Mouse (Mus musculus) lung, embryonic 14.5 days (tissue): ENCODE measurements around the gene Igfbp7. TPM values are rescaled to one million over a fixed set of nuclear protein-coding genes. Genes with fewer than 3 reads are reported as not detected.
A peak's percentile ranks its signal among the peaks of the same experiment; 100 is the strongest.

Source experiments
- ATAC-seq: fragments of 200-750 bp; cut with Nextera tagmentation; 2 replicates; pipeline ENCODE4 v1.8.0; 2017; ENCODE audit warnings: mild to moderate bottlenecking, moderate TSS enrichment, moderate library complexity; ENCODE audit not compliant: insufficient read depth
- DNase-seq: peaks from one replicate; pipeline ENCODE4 v3.0.0-alpha.2; 2015
- H3K27ac ChIP-seq: fragments of 300-500 bp; sonication (generic); 2 replicates; pipeline ENCODE4 v1.5.1; 2014; ENCODE audit warnings: low read depth, mild to moderate bottlenecking, moderate library complexity
- H3K27me3 ChIP-seq: fragments of 300-500 bp; sonication (generic); 2 replicates; pipeline ENCODE4 v1.6.1; 2014; ENCODE audit warnings: low read length, control low read depth; ENCODE audit not compliant: insufficient read depth
- H3K36me3 ChIP-seq: fragments of 300-500 bp; sonication (generic); 2 replicates; pipeline ENCODE4 v1.6.1; 2014; ENCODE audit warnings: control low read depth; ENCODE audit not compliant: insufficient read depth
- H3K4me1 ChIP-seq: fragments of 300-500 bp; sonication (generic); 2 replicates; pipeline ENCODE4 v1.6.1; 2014; ENCODE audit warnings: antibody characterized with exemption, control low read depth; ENCODE audit not compliant: insufficient read depth
- H3K4me2 ChIP-seq: fragments of 300-500 bp; sonication (generic); 2 replicates; pipeline ENCODE4 v1.6.1; 2014; ENCODE audit warnings: mild to moderate bottlenecking
- H3K4me3 ChIP-seq: fragments of 300-500 bp; sonication (generic); 2 replicates; pipeline ENCODE4 v1.5.1; 2014; ENCODE audit warnings: low read depth, low read length
- H3K9ac ChIP-seq: fragments of 300-500 bp; sonication (generic); 2 replicates; pipeline ENCODE4 v1.6.1; 2014
- H3K9me3 ChIP-seq: fragments of 300-500 bp; sonication (generic); 2 replicates; pipeline ENCODE4 v1.6.1; 2016; ENCODE audit warnings: low read depth, low read length, control low read depth
- CTCF ChIP-seq: IDR thresholded peaks from 2 replicates; pipeline ENCODE4 v1.5.1; 2016; ENCODE audit warnings: antibody characterized with exemption, low read depth
- WGBS: fragments of 180-500 bp; shearing (Covaris S2); extraction: QIAGEN DNeasy Blood & Tissue Kit; methylation state at CpG from one replicate; pipeline ENCODE4 v1.1.7; 2014; 5-methylcytosine and 5-hydroxymethylcytosine counted together
- polyA plus RNA-seq: library from polyadenylated mRNA; unstranded; fragments of >200 nt; fragmentation: Nextera tagmentation; extraction: Ambion mirVana; gene quantifications from 2 replicates; pipeline ENCODE4 v1.2.1, GENCODE M21; 2014

The Igfbp7 gene
- polyA plus RNA-seq, 1 experiment from 2014 or later: 35.1 TPM

GRCm38 (mm10) chr5:77378027-77378426 is 29.8 kb downstream of the Igfbp7 start:
- Histone ChIP-seq H3K4me1 (no peaks in the 10 kb centered on the region), H3K9me3 (no peaks in the 10 kb centered on the region), H3K36me3 (no peaks in the 10 kb centered on the region), H3K4me3 (no peak overlapping the region), H3K4me2 (no peak overlapping the region), H3K9ac (no peak overlapping the region), H3K27me3 (no peaks in the 10 kb centered on the region), H3K27ac (no peak overlapping the region)
- TF ChIP-seq CTCF: no peak
- ATAC-seq (no peak), DNase-seq (no peak)
- 87% methylated on average over 3 of the region's 3 CpGs for WGBS

DNA sequence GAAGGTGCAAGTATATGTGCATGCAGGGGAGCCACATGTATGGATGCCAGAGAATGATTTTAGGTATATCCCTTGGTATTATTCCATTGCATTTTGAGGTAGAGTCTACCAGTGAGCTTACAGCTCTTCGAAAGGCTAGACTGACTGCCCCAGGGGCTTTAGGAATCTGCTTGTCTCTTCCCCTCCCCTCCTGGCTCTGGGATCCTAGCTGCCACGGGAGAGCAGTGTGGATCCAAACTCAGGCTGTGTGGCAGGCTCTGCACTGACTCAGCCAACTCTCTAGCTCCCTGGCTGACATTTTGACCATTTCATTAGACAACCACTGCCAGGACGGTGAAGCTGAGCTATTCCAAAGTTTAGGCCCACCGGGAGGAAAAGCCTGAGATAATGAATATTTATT is 32.3 kb downstream of the Igfbp7 start:
- Histone ChIP-seq H3K27me3 (no peaks in the 10 kb centered on the region), H3K4me3 (no peak overlapping the region), H3K27ac (no peak overlapping the region), H3K36me3 (no peaks in the 10 kb centered on the region), H3K9me3 (no peaks in the 10 kb centered on the region), H3K4me1 (no peaks in the 10 kb centered on the region; the same call in none of the 2 replicates), H3K9ac (no peak overlapping the region), H3K4me2 (no peak overlapping the region)
- TF ChIP-seq CTCF: no peak
- 64% methylated on average over 4 of the region's 4 CpGs for WGBS
- ATAC-seq (no peak), DNase-seq (no peak)

DNA sequence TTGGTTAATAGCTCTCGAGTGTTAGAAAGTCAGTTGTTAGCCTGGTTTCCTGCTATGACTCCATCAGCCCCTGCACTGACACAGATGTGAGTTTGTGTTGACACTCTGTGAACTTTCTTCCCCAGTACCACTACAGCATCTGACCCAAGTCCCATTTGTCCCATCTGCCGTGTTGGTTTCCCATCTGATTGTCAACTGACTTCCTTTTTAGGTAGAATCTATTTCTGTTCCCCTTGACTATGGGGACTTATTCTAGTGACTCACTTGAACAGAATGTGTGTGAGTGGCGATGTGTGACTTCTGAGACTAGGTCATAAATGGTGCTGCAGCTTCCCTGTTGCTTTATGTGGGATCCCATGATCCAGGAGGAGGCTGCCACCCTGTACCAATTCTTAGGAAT is 32.9 kb downstream of the Igfbp7 start:
- Histone ChIP-seq H3K4me2 (no peak overlapping the region), H3K36me3 (no peaks in the 10 kb centered on the region), H3K27ac (no peak overlapping the region), H3K9ac (no peak overlapping the region), H3K4me1 (no peaks in the 10 kb centered on the region; the same call in none of the 2 replicates), H3K9me3 (no peaks in the 10 kb centered on the region), H3K27me3 (no peaks in the 10 kb centered on the region), H3K4me3 (no peak overlapping the region)
- ATAC-seq: no peak
- 55% methylated on average over 3 of the region's 3 CpGs for WGBS
- no peak for TF ChIP-seq CTCF
- no peak for DNase-seq

- ATAC-seq (0 out of 2 replicates have a peak, but pooled peaks have one; percentile 28), DNase-seq (peak; percentile 56)
- WGBS: 70% methylated on average over 6 of the region's 6 CpGs
- Histone ChIP-seq H3K27me3 (no peaks in the 10 kb centered on the region), H3K4me2 (no peak overlapping the region), H3K9ac (no peak overlapping the region), H3K9me3 (no peaks in the 10 kb centered on the region), H3K27ac (no peak overlapping the region), H3K36me3 (no peaks in the 10 kb centered on the region), H3K4me3 (no peak overlapping the region), H3K4me1 (no peaks in the 10 kb centered on the region; the same call in none of the 2 replicates)
- TF ChIP-seq CTCF: no peak
Measured at GRCm38 (mm10) chr5:77372778-77373177, 35.1 kb downstream of the Igfbp7 start.

- Histone ChIP-seq H3K4me3 (no peak overlapping the region), H3K4me1 (no peaks in the 10 kb centered on the region; the same call in none of the 2 replicates), H3K9ac (no peak overlapping the region), H3K36me3 (no peaks in the 10 kb centered on the region), H3K9me3 (no peaks in the 10 kb centered on the region), H3K27me3 (no peaks in the 10 kb centered on the region), H3K27ac (no peak overlapping the region), H3K4me2 (no peak overlapping the region)
- WGBS: 62% methylated on average over 7 of the region's 7 CpGs
- DNase-seq (no peak), ATAC-seq (no peak)
- TF ChIP-seq CTCF: no peak
Measured at GRCm38 (mm10) chr5:77372242-77372641, 35.6 kb downstream of the Igfbp7 start.

- DNase-seq: no peak
- Histone ChIP-seq H3K4me1 (no peaks in the 10 kb centered on the region; the same call in none of the 2 replicates), H3K9ac (no peak overlapping the region), H3K27me3 (no peaks in the 10 kb centered on the region), H3K4me3 (no peak overlapping the region), H3K27ac (no peak overlapping the region), H3K4me2 (no peak overlapping the region), H3K36me3 (no peaks in the 10 kb centered on the region), H3K9me3 (no peaks in the 10 kb centered on the region)
- ATAC-seq: no peak
- WGBS: 72% methylated on average over 5 of the region's 5 CpGs
- no peak for TF ChIP-seq CTCF
Measured at GRCm38 (mm10) chr5:77370378-77370892, 37.4 kb downstream of the Igfbp7 start.

DNA sequence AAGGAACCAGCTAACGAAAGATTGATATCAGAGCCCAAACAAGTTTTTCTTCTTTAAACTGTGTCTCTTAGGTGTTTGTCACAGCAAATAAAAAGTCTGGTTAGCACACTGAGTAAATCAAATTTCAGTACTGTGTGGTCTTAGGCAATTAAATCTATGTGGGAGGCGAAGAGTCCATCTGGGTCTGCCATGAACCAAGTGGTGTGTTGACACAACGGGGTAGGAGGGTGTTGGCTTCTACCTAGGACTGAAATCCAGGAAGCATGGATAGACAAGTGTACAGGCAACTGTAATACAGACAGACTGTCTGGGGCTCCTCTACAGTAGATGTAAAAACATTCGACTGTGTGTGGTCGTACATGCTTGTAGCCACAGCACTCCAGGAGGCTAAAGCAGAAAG is 38.4 kb downstream of the Igfbp7 start:
- WGBS: 65% methylated on average over 5 of the region's 5 CpGs
- no peak for DNase-seq
- Histone ChIP-seq H3K9ac (no peak overlapping the region), H3K27me3 (no peaks in the 10 kb centered on the region), H3K27ac (no peak overlapping the region), H3K4me1 (no peaks in the 10 kb centered on the region; the same call in none of the 2 replicates), H3K9me3 (no peaks in the 10 kb centered on the region), H3K4me3 (no peak overlapping the region), H3K4me2 (no peak overlapping the region), H3K36me3 (no peaks in the 10 kb centered on the region)
- peak; percentile 35; the same call in 1 of the 2 replicates for ATAC-seq
- no peak for TF ChIP-seq CTCF
